Mouse (Mus musculus): Measurements from ENCODE around the gene Styx. TPM values are rescaled to one million over a fixed set of nuclear protein-coding genes. Genes with fewer than 3 reads are reported as not detected.
"Not testable (repeated sequence)": the region's sequence is repeated elsewhere in the genome, so short reads cannot be mapped to it uniquely, and the experiment has no call there.

Gene Styx
- total RNA-seq, 1 experiment from 2014 or later = 18.2 TPM

DNA sequence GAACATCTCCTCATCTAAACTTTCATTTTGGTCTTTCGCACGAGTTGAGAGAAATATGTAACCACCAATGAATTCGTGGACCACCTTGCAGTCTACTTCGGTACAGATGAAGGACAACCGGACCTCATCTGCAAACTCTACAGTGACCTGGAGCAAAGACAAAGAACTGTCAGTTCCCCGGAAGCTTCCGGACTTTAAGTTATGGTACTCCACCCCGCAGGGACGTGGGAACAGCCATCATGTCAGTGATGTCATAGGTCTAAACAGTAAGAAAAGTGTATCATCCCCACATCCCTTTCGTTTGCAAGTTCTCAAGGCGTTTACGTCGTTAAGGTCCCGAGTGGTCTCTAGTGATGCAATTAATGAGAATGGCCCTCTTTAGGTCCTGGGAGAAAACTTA, 109.0 kb downstream of the Styx start:
- ATAC-seq (ENCODE audit: extremely low read depth, insufficient number of reproducible peaks, low FRiP score, poor library complexity, severe bottlenecking) = no peak

DNA sequence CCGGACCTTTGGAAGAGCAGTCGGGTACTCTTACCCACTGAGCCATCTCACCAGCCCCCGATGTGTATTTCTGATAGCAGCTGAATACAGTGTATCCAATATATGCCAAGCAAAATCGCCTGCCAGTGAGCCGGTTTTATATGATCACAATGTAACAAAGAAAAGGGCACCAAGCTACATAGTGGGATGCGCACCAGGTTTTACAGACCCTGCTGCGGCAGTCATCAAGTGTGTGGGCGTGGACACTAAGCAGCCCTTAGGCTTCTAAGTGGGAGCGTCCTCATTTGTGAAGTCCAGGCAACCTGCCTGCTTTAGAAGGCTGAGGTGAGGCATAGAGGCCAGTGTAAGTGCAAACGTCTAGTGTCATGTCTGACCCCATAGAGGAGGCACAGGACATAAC, 109.6 kb downstream of the Styx start:
- no peak for ATAC-seq (ENCODE audit: extremely low read depth, insufficient number of reproducible peaks, low FRiP score, poor library complexity, severe bottlenecking)

DNA sequence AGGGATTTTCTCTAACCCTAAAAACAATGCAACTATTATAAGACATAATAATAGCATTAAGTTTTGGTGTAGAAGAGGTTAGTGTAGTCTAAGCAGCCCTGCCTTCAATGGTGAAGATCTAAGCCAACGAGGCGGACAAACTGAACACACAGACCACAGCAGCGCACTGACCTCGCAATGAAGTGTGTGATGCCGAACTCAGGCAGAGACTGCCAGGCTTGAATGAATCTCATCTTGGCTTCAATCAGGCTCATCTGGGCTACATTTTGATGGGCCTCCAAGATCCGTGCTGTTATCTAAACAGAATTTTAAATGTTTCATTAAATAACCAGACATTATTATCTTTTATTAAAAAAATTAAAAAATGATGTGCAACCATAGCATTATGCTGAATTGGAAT, 111.1 kb downstream of the Styx start:
- no peak for ATAC-seq (ENCODE audit: extremely low read depth, insufficient number of reproducible peaks, low FRiP score, poor library complexity, severe bottlenecking)

DNA sequence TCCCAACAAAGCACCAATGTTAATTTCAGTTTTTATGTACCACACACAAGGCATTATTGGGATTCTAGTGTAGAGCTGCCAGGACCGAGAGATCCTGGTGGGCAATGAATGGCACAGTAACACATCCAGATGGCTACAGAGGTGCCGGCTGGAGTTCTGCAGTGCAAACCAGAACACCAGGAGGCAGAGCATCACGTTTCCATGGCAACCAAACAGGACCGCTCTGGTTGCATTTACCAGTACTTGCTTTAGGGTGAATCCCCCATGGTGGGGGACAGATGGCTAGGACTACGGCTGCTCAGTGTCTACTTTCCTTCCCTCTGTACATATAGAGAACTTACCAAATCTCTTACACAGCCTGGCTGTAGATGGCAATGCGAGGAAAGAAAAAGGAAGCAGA, 111.5 kb downstream of the Styx start:
- no peak for ATAC-seq (ENCODE audit: extremely low read depth, insufficient number of reproducible peaks, low FRiP score, poor library complexity, severe bottlenecking)

DNA sequence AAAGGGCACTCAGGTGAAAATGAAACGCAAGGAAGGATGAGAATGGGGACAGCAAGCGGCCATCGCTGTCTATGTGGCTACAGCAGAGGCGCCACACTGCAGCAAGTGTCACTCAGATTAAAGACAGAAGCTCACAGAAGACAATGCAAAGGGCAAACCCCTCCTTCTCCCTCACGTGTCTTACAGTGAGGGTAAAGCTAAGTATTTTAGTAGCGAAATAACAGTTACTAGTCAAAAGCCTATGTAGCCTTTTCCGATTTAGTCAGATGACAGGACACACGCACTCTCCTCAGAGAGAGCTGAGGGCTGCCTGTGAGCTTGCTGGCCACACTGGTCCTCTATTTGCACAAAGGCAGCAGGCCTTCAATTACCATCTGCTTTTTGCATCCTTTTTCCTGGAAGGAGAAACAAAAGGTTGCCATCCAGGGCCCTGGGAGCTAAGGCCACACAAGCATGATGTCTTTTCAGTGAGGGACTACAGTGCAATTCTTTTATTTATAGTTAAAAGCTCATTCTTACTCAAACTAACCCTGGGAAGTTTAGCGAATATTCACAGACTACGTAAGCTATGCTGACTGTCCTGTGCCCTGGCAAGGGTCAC, 112.1 kb downstream of the Styx start:
- ATAC-seq (ENCODE audit: extremely low read depth, insufficient number of reproducible peaks, low FRiP score, poor library complexity, severe bottlenecking) = no peak

DNA sequence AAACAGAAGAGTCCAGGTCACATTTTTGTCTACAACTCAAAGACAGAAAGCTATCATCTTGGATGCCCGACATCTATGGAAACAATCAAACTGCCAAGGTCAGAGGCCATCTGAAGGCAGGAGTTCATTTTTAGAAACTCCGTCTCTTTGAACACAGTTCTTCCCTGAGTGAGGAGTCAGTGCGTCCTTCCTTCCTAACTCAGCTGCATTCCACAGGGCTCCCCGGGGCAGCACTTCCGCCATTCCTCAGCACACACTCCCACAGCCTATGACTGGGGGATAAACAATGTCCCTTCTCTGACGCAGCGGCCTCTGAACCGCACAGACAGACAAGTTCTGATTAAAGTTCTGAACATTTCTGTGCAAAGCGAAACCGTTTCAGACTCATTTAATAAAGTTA, 112.7 kb downstream of the Styx start:
- ATAC-seq (ENCODE audit: extremely low read depth, insufficient number of reproducible peaks, low FRiP score, poor library complexity, severe bottlenecking) = no peak

DNA sequence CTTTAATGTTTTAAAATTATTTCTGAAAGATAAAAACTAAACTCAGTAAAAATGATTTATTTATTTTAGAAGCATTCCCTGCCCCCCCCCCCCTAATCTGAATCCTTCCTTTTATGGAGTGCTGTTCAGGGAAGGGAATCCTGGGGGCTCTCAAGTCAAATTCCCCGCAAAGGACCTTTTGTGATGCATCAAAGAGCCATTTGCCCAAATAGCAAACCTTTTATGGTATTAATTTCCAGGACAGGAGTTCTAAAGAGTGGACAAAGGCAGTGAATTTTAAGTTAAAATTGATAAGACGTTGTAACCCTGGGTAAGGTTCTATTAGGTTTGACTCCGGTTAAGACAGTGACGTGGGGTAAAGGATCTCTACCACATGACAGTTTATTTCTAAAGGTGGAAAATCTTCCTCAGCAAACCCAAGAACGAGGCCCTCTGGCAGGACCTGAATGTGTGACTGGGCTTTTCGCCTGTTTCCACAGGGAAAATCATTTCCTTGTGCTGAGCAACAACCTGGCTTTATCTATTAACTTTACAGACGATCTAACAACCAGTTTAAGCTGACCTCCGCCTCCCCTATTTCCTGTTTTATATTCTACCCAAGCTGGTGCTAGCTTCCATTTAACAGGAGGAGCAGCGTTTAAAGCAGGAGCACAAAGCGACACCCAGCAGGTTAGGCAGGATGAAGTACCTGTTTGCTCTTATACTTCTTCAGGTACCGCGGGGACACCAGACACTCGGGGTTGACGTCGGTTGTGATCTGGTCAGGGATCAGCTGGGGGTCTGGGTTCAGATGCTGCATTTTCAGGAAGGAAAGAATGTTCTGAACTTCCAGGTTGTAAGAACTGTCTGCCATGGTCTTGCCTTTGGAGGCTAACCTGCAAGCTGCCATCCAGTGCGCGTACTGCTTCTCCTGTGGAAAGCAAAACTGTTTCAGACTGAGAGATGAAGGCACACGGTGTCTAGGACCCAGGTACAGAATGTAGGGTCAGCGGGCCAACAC, 113.4 kb downstream of the Styx start:
- ATAC-seq (ENCODE audit: extremely low read depth, insufficient number of reproducible peaks, low FRiP score, poor library complexity, severe bottlenecking) = no peak

DNA sequence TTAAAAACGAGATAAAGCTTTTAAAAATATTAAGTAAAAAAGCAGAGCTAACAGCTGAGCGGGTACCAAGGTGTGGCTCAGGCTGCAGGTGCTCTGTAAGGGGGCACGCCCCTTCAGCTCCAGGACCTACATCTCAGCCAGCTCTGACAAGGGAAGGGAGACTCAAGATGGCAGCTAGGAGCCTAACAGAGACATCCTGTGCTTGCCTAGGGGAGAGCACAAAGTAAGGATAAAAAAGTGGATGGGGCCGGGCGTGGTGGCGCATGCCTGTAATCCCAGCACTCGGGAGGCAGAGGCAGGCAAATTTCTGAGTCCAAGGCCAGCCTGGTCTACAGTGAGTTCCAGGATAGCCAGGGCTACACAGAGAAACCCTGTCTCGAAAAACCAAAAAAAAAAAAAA, 115.5 kb downstream of the Styx start:
- not testable (repeated sequence) for ATAC-seq (ENCODE audit: extremely low read depth, insufficient number of reproducible peaks, low FRiP score, poor library complexity, severe bottlenecking)

DNA sequence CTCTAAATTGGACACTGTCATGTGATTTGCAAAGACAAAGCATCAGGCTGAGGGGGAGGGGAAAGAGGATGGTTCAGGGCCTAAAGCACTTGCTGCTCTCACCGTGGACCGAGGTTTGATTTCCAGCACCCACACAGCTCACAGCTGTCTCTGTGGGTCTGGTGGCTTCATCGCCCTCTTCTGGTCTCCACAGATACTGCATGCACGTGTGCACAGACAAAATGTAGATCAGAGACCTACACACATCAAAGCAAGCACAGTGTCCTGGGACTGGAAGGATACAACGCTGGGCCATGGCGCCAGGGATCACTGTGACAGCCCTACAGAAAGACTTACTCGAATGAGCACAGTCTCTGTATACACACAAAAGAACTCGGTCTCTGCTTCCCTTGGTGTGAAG, 118.6 kb downstream of the Styx start:
- ATAC-seq (ENCODE audit: extremely low read depth, insufficient number of reproducible peaks, low FRiP score, poor library complexity, severe bottlenecking) = no peak

Other genes with a start within 250 kb of the Styx start
- 7.8 and 8.2 TPM in 2 replicates for gene Gpr137c, start 131.4 kb upstream of the Styx start, total RNA-seq (2017)
- gene Txndc16, start 130.8 kb upstream of the Styx start, total RNA-seq (2017) = 98.5 and 125 TPM in 2 replicates
- 17.0 and 25.9 TPM in 2 replicates for gene Ero1l, start 32.3 kb upstream of the Styx start, total RNA-seq (2017)
- 111 and 117 TPM in 2 replicates for gene Psmc6, start 21.3 kb upstream of the Styx start, total RNA-seq (2017)
- gene Gnpnat1, start 53.8 kb downstream of the Styx start, total RNA-seq (2017) = 12.8 and 18.3 TPM in 2 replicates
- gene Fermt2, start 179.0 kb downstream of the Styx start, total RNA-seq (2017) = 0.25 TPM in 1 of 2 replicates, not detected in the other

All from neutrophil, adult 5-6 weeks (primary cell).